Comparison of ENCODE assay signal across 2 mouse cellular contexts in the genomic region with DNA sequence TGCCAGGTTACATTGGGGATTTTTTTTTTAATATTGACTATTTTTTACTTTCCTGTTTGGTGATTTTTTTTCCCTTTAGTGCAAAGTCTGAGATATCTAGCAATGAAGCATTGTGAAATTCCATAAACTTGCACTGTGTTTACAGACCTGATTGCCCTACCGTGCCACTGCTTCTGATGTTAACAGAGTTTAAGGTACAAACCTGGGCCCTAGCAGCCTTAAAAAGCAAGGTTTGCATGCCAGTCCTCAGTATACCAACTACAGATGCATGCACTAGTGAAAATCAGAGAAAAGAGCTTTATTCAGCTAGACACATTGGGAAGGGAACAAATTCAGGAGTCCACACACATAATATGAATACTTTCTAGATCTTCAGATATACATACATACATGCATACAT.
DNase-seq lines count a peak whose midpoint lies in the region; TF ChIP-seq lines count a peak whose summit lies in the region.
"Not testable (repeated sequence)": the region's sequence is repeated elsewhere in the genome, so short reads cannot be mapped to it uniquely, and the experiment has no call there.

No protein-coding gene starts in this region.

- WGBS in liver, adult 2 months = 24% methylated on average over 1 of the region's 1 CpGs

- H3K4me3 ChIP-seq in liver, adult 2 months (ENCODE audit: insufficient read depth, low read depth, low read length) = not testable (repeated sequence)

- H3K27ac ChIP-seq in liver, adult 2 months (replicated peaks; ENCODE audit: insufficient read depth, low read depth, low read length) = not testable (repeated sequence)

- DNase-seq in heart, adult 11 months = peak; percentile 52
- peak; percentile 85 for DNase-seq in liver, adult 2 months (ENCODE audit: extremely low read depth, low read depth, low spot score)

- H3K4me1 ChIP-seq in liver, adult 2 months (ENCODE audit: control insufficient read depth, insufficient read depth, low read length) = not testable (repeated sequence)

- not testable (repeated sequence) for H3K36me3 ChIP-seq in liver, adult 2 months (ENCODE audit: control insufficient read depth, insufficient read depth, low read length)

- H3K9ac ChIP-seq in liver, adult 2 months (ENCODE audit: low read depth, low read length) = not testable (repeated sequence)

- not testable (repeated sequence) for TF ChIP-seq CTCF in liver, adult 2 months (IDR thresholded peaks at IDR 0.05; ENCODE audit: low read depth, low read length)

- H3K79me2 ChIP-seq in liver, adult 2 months (ENCODE audit: control insufficient read depth, insufficient read depth, low read length) = not testable (repeated sequence)

- TF ChIP-seq POLR2A in liver, adult 2 months (IDR thresholded peaks at IDR 0.05; ENCODE audit: extremely low read depth, insufficient read depth, low read length) = not testable (repeated sequence)

- not testable (repeated sequence) for H3K27me3 ChIP-seq in liver, adult 2 months (ENCODE audit: control insufficient read depth, insufficient read depth, low read length)
